8 mouse cellular contexts compared by ENCODE assay signal in the genomic region with DNA sequence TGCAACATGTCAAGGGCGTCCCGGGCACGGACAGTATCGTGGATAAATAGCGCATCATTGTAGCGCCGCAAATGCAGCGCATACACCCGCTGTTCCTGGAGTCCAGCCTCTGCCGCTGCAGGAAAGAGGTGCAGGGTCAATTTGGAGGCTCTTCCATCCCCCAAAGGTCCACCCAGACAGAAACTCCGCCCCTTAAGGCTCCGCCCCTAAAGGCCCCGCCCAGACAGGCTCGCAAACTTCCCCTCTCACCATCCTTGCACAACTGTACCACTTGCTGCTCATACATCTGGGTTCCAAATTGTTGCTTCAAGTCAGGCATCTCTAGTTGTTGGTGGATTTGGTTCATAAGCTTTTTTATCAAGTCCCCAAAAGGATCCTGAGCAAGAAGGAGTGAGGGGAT. TPM values are rescaled to one million over a fixed set of nuclear protein-coding genes. Genes with fewer than 3 reads are reported as not detected.
A peak's percentile ranks its signal among the peaks of the same experiment; 100 is the strongest.
DNase-seq lines count a peak whose midpoint lies in the region; ATAC-seq and TF ChIP-seq lines count a peak whose summit lies in the region.

No protein-coding gene starts in this region.

- H3K36me3 ChIP-seq in hindbrain, embryonic 15.5 days: peaks cover 17% of the 10 kb centered on the region
- peaks cover 4% of the 10 kb centered on the region; the same call in 1 of the 2 replicates for H3K36me3 ChIP-seq in liver, embryonic 11.5 days (ENCODE audit: control insufficient read depth, insufficient read depth, low read length)
- peaks cover 18% of the 10 kb centered on the region for H3K36me3 ChIP-seq in midbrain, postnatal 0 days (ENCODE audit: insufficient read depth, low read length)

- intact Hi-C loops in gastrocnemius, adult 2 months (cut with DNase I): no loop called here

- 0 out of 2 replicates have a peak, but pooled peaks cover 5% of the 10 kb centered on the region for H3K27me3 ChIP-seq in hindbrain, embryonic 15.5 days
- no peaks in the 10 kb centered on the region for H3K27me3 ChIP-seq in liver, embryonic 11.5 days (replicated peaks; ENCODE audit: control insufficient read depth, insufficient read depth, low read length)
- no peaks in the 10 kb centered on the region for H3K27me3 ChIP-seq in midbrain, postnatal 0 days (ENCODE audit: insufficient read depth, low read length)

- H3K9me3 ChIP-seq in hindbrain, embryonic 15.5 days: no peaks in the 10 kb centered on the region
- H3K9me3 ChIP-seq in liver, embryonic 11.5 days (ENCODE audit: control insufficient read depth, low read length): no peaks in the 10 kb centered on the region
- no peaks in the 10 kb centered on the region for H3K9me3 ChIP-seq in midbrain, postnatal 0 days (ENCODE audit: low read length)

- peak overlapping the region; percentile 38 for H3K4me2 ChIP-seq in hindbrain, embryonic 15.5 days
- H3K4me2 ChIP-seq in liver, embryonic 11.5 days: peak overlapping the region; percentile 56
- peak overlapping the region; percentile 22; the same call in 1 of the 2 replicates for H3K4me2 ChIP-seq in midbrain, postnatal 0 days (ENCODE audit: low read depth, low read length, poor library complexity, severe bottlenecking)

- TF ChIP-seq CTCF in gastrocnemius, adult 2 months (IDR thresholded peaks at IDR 0.05): no peak
- no peak for TF ChIP-seq CTCF in midbrain, postnatal 0 days (IDR thresholded peaks at IDR 0.05)

- peak overlapping the region; percentile 60 for H3K4me3 ChIP-seq in gastrocnemius, adult 2 months
- H3K4me3 ChIP-seq in hindbrain, embryonic 15.5 days: no peak overlapping the region
- H3K4me3 ChIP-seq in liver, embryonic 11.5 days (ENCODE audit: low read depth, low read length): peak overlapping the region; percentile 22; the same call in 1 of the 2 replicates
- H3K4me3 ChIP-seq in midbrain, postnatal 0 days (ENCODE audit: low read depth, low read length): no peak overlapping the region

- peak; percentile 73 for DNase-seq in 416B (ENCODE audit: low read depth)
- peak; percentile 73 to 75 for DNase-seq in adrenal gland, adult 18-20 months (ENCODE audit: low spot score in 2 of 2)
- peak; percentile 79 for DNase-seq in gastrocnemius, adult 2 months
- peak; percentile 66 for DNase-seq in liver, embryonic 11.5 days (ENCODE audit: low spot score)
- no peak for DNase-seq in midbrain, postnatal 0 days (ENCODE audit: low spot score)
- no peak for DNase-seq in right cerebral cortex, adult 2 months (ENCODE audit: low spot score in 2 of 2)

- H3K4me1 ChIP-seq in hindbrain, embryonic 15.5 days (replicated peaks): peaks cover 10% of the 10 kb centered on the region
- H3K4me1 ChIP-seq in liver, embryonic 11.5 days (replicated peaks; ENCODE audit: control insufficient read depth, insufficient read depth, low read length): peaks cover 12% of the 10 kb centered on the region
- no peaks in the 10 kb centered on the region for H3K4me1 ChIP-seq in midbrain, postnatal 0 days (ENCODE audit: insufficient read depth, low read length)

- no peak for ATAC-seq in hindbrain, embryonic 15.5 days (ENCODE audit: low FRiP score, low read depth)
- peak; percentile 71 for ATAC-seq in liver, embryonic 11.5 days (replicated peaks; ENCODE audit: low FRiP score)
- no peak for ATAC-seq in midbrain, postnatal 0 days (ENCODE audit: low FRiP score)
- ATAC-seq in erythroid progenitor cell, adult 5-6 weeks (replicated peaks; ENCODE audit: low FRiP score, poor library complexity, severe bottlenecking): no peak

- no peak overlapping the region for H3K27ac ChIP-seq in gastrocnemius, adult 2 months
- H3K27ac ChIP-seq in hindbrain, embryonic 15.5 days (replicated peaks): no peak overlapping the region
- H3K27ac ChIP-seq in liver, embryonic 11.5 days (ENCODE audit: low read depth, low read length): no peak overlapping the region
- no peak overlapping the region for H3K27ac ChIP-seq in midbrain, postnatal 0 days (ENCODE audit: low read depth, low read length)

- WGBS in hindbrain, embryonic 15.5 days: 5% methylated on average over 14 of the region's 14 CpGs
- 5% methylated on average over 14 of the region's 14 CpGs for WGBS in liver, embryonic 11.5 days
- 11% methylated on average over 14 of the region's 14 CpGs for WGBS in midbrain, postnatal 0 days

- no peak overlapping the region for H3K9ac ChIP-seq in hindbrain, embryonic 15.5 days
- no peak overlapping the region for H3K9ac ChIP-seq in liver, embryonic 11.5 days (ENCODE audit: low read depth, low read length)
- no peak overlapping the region for H3K9ac ChIP-seq in midbrain, postnatal 0 days (replicated peaks; ENCODE audit: low read length, poor library complexity, severe bottlenecking)

RNA-seq across cellular contexts. Expression of a gene that starts 2.8 kb away (rescaled TPM):
- 10 to 100 TPM; 33.1 to 33.4 TPM for total RNA-seq in adrenal gland, adult 18-20 months (2021)
- total RNA-seq in gastrocnemius, adult 2 months (2021): under 1 TPM; 0.38 to 0.39 TPM
- 3.0 and 3.1 TPM in 2 replicates for polyA plus RNA-seq in hindbrain, embryonic 15.5 days (2015; fragmentation: Nextera tagmentation; extraction: Ambion mirVana)
- 2.5 and 3.7 TPM in 2 replicates for polyA plus RNA-seq in liver, embryonic 11.5 days (2014; fragmentation: Nextera tagmentation; extraction: Ambion mirVana)
- total RNA-seq in midbrain, postnatal 0 days (2014; rRNA removed): 2.4 and 3.8 TPM in 2 replicates
- polyA plus RNA-seq in midbrain, postnatal 0 days (2015; fragmentation: Nextera tagmentation; extraction: Ambion mirVana): 1.8 and 2.2 TPM in 2 replicates
- 6.8 and 7.5 TPM in 2 replicates for total RNA-seq in erythroid progenitor cell, adult 5-6 weeks (2015; ENCODE audit: low replicate concordance)
- total RNA-seq in erythroid progenitor cell, adult 5-6 weeks (2017; ENCODE audit: low replicate concordance): 17.8 and 26.2 TPM in 2 replicates

RNA-seq across cellular contexts. Expression of a gene that starts 9.0 kb away (rescaled TPM):
- total RNA-seq in adrenal gland, adult 18-20 months (2021): under 1 TPM; 0.10 to 0.16 TPM
- under 1 TPM in 1 of 2 experiments, not detected in 1; 0.39 TPM for total RNA-seq in gastrocnemius, adult 2 months (2021)
- polyA plus RNA-seq in hindbrain, embryonic 15.5 days (2015; fragmentation: Nextera tagmentation; extraction: Ambion mirVana): 0.82 and 0.94 TPM in 2 replicates
- polyA plus RNA-seq in liver, embryonic 11.5 days (2014; fragmentation: Nextera tagmentation; extraction: Ambion mirVana): not detected in 2 replicates
- total RNA-seq in midbrain, postnatal 0 days (2014; rRNA removed): 0.66 and 2.5 TPM in 2 replicates
- 0.53 and 0.98 TPM in 2 replicates for polyA plus RNA-seq in midbrain, postnatal 0 days (2015; fragmentation: Nextera tagmentation; extraction: Ambion mirVana)
- not detected in 2 replicates for total RNA-seq in erythroid progenitor cell, adult 5-6 weeks (2015; ENCODE audit: low replicate concordance)
- total RNA-seq in erythroid progenitor cell, adult 5-6 weeks (2017; ENCODE audit: low replicate concordance): not detected in 2 replicates

RNA-seq across cellular contexts. Expression of a gene that starts 11.0 kb away (rescaled TPM):
- 10 to 100 TPM; 32.0 to 43.8 TPM for total RNA-seq in adrenal gland, adult 18-20 months (2021)
- total RNA-seq in gastrocnemius, adult 2 months (2021): 10 to 100 TPM; 11.9 to 12.1 TPM
- polyA plus RNA-seq in hindbrain, embryonic 15.5 days (2015; fragmentation: Nextera tagmentation; extraction: Ambion mirVana): 67.2 and 74.0 TPM in 2 replicates
- 66.3 and 75.7 TPM in 2 replicates for polyA plus RNA-seq in liver, embryonic 11.5 days (2014; fragmentation: Nextera tagmentation; extraction: Ambion mirVana)
- 62.8 and 75.6 TPM in 2 replicates for total RNA-seq in midbrain, postnatal 0 days (2014; rRNA removed)
- polyA plus RNA-seq in midbrain, postnatal 0 days (2015; fragmentation: Nextera tagmentation; extraction: Ambion mirVana): 69.9 and 70.0 TPM in 2 replicates
- 2.5 and 11.2 TPM in 2 replicates for total RNA-seq in erythroid progenitor cell, adult 5-6 weeks (2015; ENCODE audit: low replicate concordance)
- 1.9 and 2.6 TPM in 2 replicates for total RNA-seq in erythroid progenitor cell, adult 5-6 weeks (2017; ENCODE audit: low replicate concordance)

RNA-seq across cellular contexts. Expression of a gene that starts 12.3 kb away (rescaled TPM):
- total RNA-seq in adrenal gland, adult 18-20 months (2021): not detected
- total RNA-seq in gastrocnemius, adult 2 months (2021): not detected
- polyA plus RNA-seq in hindbrain, embryonic 15.5 days (2015; fragmentation: Nextera tagmentation; extraction: Ambion mirVana): 0.25 and 0.35 TPM in 2 replicates
- polyA plus RNA-seq in liver, embryonic 11.5 days (2014; fragmentation: Nextera tagmentation; extraction: Ambion mirVana): 0.27 and 0.30 TPM in 2 replicates
- not detected in 2 replicates for total RNA-seq in midbrain, postnatal 0 days (2014; rRNA removed)
- polyA plus RNA-seq in midbrain, postnatal 0 days (2015; fragmentation: Nextera tagmentation; extraction: Ambion mirVana): not detected in 2 replicates
- not detected in 2 replicates for total RNA-seq in erythroid progenitor cell, adult 5-6 weeks (2015; ENCODE audit: low replicate concordance)
- total RNA-seq in erythroid progenitor cell, adult 5-6 weeks (2017; ENCODE audit: low replicate concordance): not detected in 2 replicates

RNA-seq across cellular contexts. Expression of a gene that starts 36.7 kb away (rescaled TPM):
- 100 to 1,000 TPM; 189 TPM for total RNA-seq in adrenal gland, adult 18-20 months (2021)
- 10 to 100 TPM; 37.6 to 40.9 TPM for total RNA-seq in gastrocnemius, adult 2 months (2021)
- polyA plus RNA-seq in hindbrain, embryonic 15.5 days (2015; fragmentation: Nextera tagmentation; extraction: Ambion mirVana): 42.0 and 42.4 TPM in 2 replicates
- 51.2 TPM in 2 replicates for polyA plus RNA-seq in liver, embryonic 11.5 days (2014; fragmentation: Nextera tagmentation; extraction: Ambion mirVana)
- total RNA-seq in midbrain, postnatal 0 days (2014; rRNA removed): 218 and 250 TPM in 2 replicates
- 33.8 and 34.4 TPM in 2 replicates for polyA plus RNA-seq in midbrain, postnatal 0 days (2015; fragmentation: Nextera tagmentation; extraction: Ambion mirVana)
- total RNA-seq in erythroid progenitor cell, adult 5-6 weeks (2015; ENCODE audit: low replicate concordance): 99.8 and 136 TPM in 2 replicates
- 80.2 and 110 TPM in 2 replicates for total RNA-seq in erythroid progenitor cell, adult 5-6 weeks (2017; ENCODE audit: low replicate concordance)

Comparison
In these comparisons a context has a peak if more than half of its experiments do, and no peak if none do; other contexts are left out.
1. DNase-seq: peak in 416B (single experiment), adrenal gland, adult 18-20 months (2 of 2), gastrocnemius, adult 2 months (single experiment) and liver, embryonic 11.5 days (single experiment); none in midbrain, postnatal 0 days (single experiment) and right cerebral cortex, adult 2 months (0 of 2).
2. H3K4me3 ChIP-seq: peak in gastrocnemius, adult 2 months (single experiment) and liver, embryonic 11.5 days (single experiment); none in hindbrain, embryonic 15.5 days (single experiment) and midbrain, postnatal 0 days (single experiment).
3. Peak in every context shown above with its lines, with median percentiles within 50 percentile points of each other: H3K4me2 ChIP-seq.